Mouse (Mus musculus): ENCODE measurements at regions not wholly inside any gene's neighbourhood (a gene's known extent, or its start where the extent isn't known, plus 50 kb on each side); places are given as distances from the start of the nearest gene placed in this dataset.

- Histone ChIP-seq H3K4me2 (no peak overlapping the region), H3K9ac (no peak overlapping the region), H3K27ac (replicated peaks) (no peak overlapping the region), H3K4me3 (no peak overlapping the region), H3K27me3 (no peaks in the 10 kb centered on the region), H3K36me3 (no peaks in the 10 kb centered on the region), H3K9me3 (no peaks in the 10 kb centered on the region), H3K4me1 (replicated peaks) (0 out of 2 replicates have a peak, but pooled peaks cover 6% of the 10 kb centered on the region)
- ATAC-seq (ENCODE audit: low read depth): no peak
- 80% methylated on average over 3 of the region's 3 CpGs for WGBS
Measured at GRCm38 (mm10) chr12:10866907-10867538, 283.8 kb downstream of the Kcns3 start.

- H3K4me3 ChIP-seq: no peak overlapping the region
- no peak overlapping the region for H3K9ac ChIP-seq
- no peaks in the 10 kb centered on the region for H3K9me3 ChIP-seq
- 52% methylated on average over 2 of the region's 2 CpGs for whole genome bisulfite sequencing
- no peak for ATAC-seq (ENCODE audit: low read depth)
- H3K27me3 ChIP-seq: no peaks in the 10 kb centered on the region
- H3K36me3 ChIP-seq: no peaks in the 10 kb centered on the region
- no peak overlapping the region for H3K4me2 ChIP-seq
- 0 out of 2 replicates have a peak, but pooled peaks cover 6% of the 10 kb centered on the region for H3K4me1 ChIP-seq (replicated peaks)
- H3K27ac ChIP-seq (replicated peaks): no peak overlapping the region
Measured at GRCm38 (mm10) chr12:10865294-10865693, 285.6 kb downstream of the Kcns3 start.

- ATAC-seq (ENCODE audit: low read depth): no peak
- Histone ChIP-seq H3K4me3 (no peak overlapping the region), H3K36me3 (no peaks in the 10 kb centered on the region), H3K9me3 (no peaks in the 10 kb centered on the region), H3K9ac (no peak overlapping the region), H3K27ac (replicated peaks) (no peak overlapping the region), H3K27me3 (no peaks in the 10 kb centered on the region), H3K4me2 (no peak overlapping the region), H3K4me1 (replicated peaks) (no peaks in the 10 kb centered on the region)
- 88% methylated on average over 2 of the region's 2 CpGs for WGBS
Measured at GRCm38 (mm10) chr12:10820335-10820734, 330.5 kb downstream of the Kcns3 start.

- Histone ChIP-seq H3K4me1 (replicated peaks) (no peaks in the 10 kb centered on the region), H3K27me3 (no peaks in the 10 kb centered on the region), H3K9me3 (no peaks in the 10 kb centered on the region), H3K36me3 (no peaks in the 10 kb centered on the region), H3K4me3 (no peak overlapping the region), H3K27ac (replicated peaks) (no peak overlapping the region), H3K4me2 (no peak overlapping the region), H3K9ac (no peak overlapping the region)
- ATAC-seq (ENCODE audit: low read depth): no peak
- WGBS: 44% methylated on average over 2 of the region's 2 CpGs
Measured at GRCm38 (mm10) chr12:10818083-10818482, 332.8 kb downstream of the Kcns3 start.

- Histone ChIP-seq H3K27ac (replicated peaks) (no peak overlapping the region), H3K9me3 (no peaks in the 10 kb centered on the region), H3K4me3 (no peak overlapping the region), H3K4me2 (no peak overlapping the region), H3K36me3 (no peaks in the 10 kb centered on the region), H3K9ac (no peak overlapping the region), H3K27me3 (no peaks in the 10 kb centered on the region), H3K4me1 (replicated peaks) (no peaks in the 10 kb centered on the region)
- 83% methylated on average over 2 of the region's 2 CpGs for WGBS
- no peak for ATAC-seq (ENCODE audit: low read depth)
Measured at GRCm38 (mm10) chr12:10817516-10817915, 333.3 kb downstream of the Kcns3 start.

GRCm38 (mm10) chr12:10810597-10810996 is 340.3 kb downstream of the Kcns3 start:
- Histone ChIP-seq H3K27me3 (no peaks in the 10 kb centered on the region), H3K9me3 (no peaks in the 10 kb centered on the region), H3K4me3 (no peak overlapping the region), H3K36me3 (no peaks in the 10 kb centered on the region), H3K27ac (replicated peaks) (no peak overlapping the region), H3K4me2 (no peak overlapping the region), H3K4me1 (replicated peaks) (no peaks in the 10 kb centered on the region), H3K9ac (no peak overlapping the region)
- no peak for ATAC-seq (ENCODE audit: low read depth)

- H3K4me3 ChIP-seq: no peak overlapping the region
- no peaks in the 10 kb centered on the region for H3K27me3 ChIP-seq
- no peak overlapping the region for H3K9ac ChIP-seq
- H3K4me2 ChIP-seq: no peak overlapping the region
- ATAC-seq (ENCODE audit: low read depth): no peak
- no peaks in the 10 kb centered on the region for H3K4me1 ChIP-seq (replicated peaks)
- no peak overlapping the region for H3K27ac ChIP-seq (replicated peaks)
- no peaks in the 10 kb centered on the region for H3K36me3 ChIP-seq
- no peaks in the 10 kb centered on the region for H3K9me3 ChIP-seq
- 63% methylated on average over 2 of the region's 2 CpGs for WGBS
Measured at GRCm38 (mm10) chr12:10804491-10804890, 346.4 kb downstream of the Kcns3 start.

Measured in neural tube, embryonic 13.5 days (tissue).